Mouse (Mus musculus) cerebral cortex, adult 2 months (tissue): ENCODE data around the gene Prrt3.

ENCODE experiments used
- WGBS: fragments of 180-500 bp; shearing (Covaris S2); methylation state at CpG from one replicate; pipeline ENCODE4 v1.1.7; 2018; 5-methylcytosine and 5-hydroxymethylcytosine counted together

Gene Prrt3

DNA sequence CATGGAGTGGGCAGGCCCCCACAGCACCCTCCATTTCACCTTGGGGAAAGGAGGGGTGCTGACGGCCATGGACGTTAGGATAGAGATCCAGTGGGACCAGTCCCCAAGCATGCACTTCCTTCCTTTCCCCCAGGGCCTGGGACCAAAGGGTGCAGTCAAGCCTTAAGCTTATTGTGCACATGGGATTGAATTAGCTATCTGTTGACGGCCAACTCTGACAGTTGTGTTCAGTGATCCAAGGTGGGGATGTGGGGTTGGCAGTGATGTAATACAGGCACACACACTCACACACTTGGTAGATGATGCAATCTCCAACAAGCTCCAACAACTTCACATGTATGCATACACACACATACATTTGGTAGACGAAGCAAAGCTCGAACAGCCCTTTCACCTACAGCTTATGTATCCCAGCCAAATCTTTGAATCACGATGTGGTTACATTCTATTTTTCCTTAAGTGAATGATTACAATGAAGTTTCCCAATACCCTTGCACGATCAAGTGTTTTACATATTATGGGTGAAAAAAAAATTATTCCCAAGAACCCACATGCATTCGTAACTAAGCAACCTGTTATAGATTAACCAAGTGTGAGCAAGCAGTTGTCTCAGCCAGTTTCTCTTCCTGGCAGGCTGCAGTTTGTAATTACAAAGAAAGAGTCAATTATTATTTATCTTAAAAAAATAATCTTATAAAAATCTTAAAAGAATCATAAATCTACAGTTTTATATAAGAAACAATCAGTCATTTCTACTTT, 57.3 kb downstream of the Prrt3 start:
- 69% methylated on average over 8 of the region's 8 CpGs for WGBS
